Mouse (Mus musculus) heart, embryonic 11.5 days (tissue): ENCODE data around the gene Cuedc1. TPM values are rescaled to one million over a fixed set of nuclear protein-coding genes. Genes with fewer than 3 reads are reported as not detected.

Experiments used
- ATAC-seq: fragments of 200-750 bp; cut with Nextera tagmentation; replicated peaks from 2 replicates; pipeline ENCODE4 v1.8.0; 2017; ENCODE audit warnings: moderate library complexity; ENCODE audit not compliant: insufficient number of reproducible peaks, low FRiP score, low TSS enrichment
- H3K27ac ChIP-seq: fragments of 300-500 bp; sonication (generic); 2 replicates; pipeline ENCODE4 v1.5.1; 2014; ENCODE audit warnings: mild to moderate bottlenecking, low read depth, low read length
- H3K27me3 ChIP-seq: fragments of 300-500 bp; sonication (generic); 2 replicates; pipeline ENCODE4 v1.6.1; 2014; ENCODE audit warnings: mild to moderate bottlenecking, low read length, mixed read lengths; ENCODE audit not compliant: control insufficient read depth, insufficient read depth
- H3K36me3 ChIP-seq: fragments of 300-500 bp; sonication (generic); 2 replicates; pipeline ENCODE4 v1.6.1; 2014; ENCODE audit warnings: mild to moderate bottlenecking, low read length, moderate library complexity, mixed read lengths; ENCODE audit not compliant: control insufficient read depth, insufficient read depth
- H3K4me1 ChIP-seq: fragments of 300-500 bp; sonication (generic); 2 replicates; pipeline ENCODE4 v1.6.1; 2014; ENCODE audit warnings: low read length; ENCODE audit not compliant: control insufficient read depth, insufficient read depth
- H3K4me2 ChIP-seq: fragments of 300-500 bp; sonication (generic); 2 replicates; pipeline ENCODE4 v1.6.1; 2014; ENCODE audit warnings: mild to moderate bottlenecking, moderate library complexity
- H3K4me3 ChIP-seq: fragments of 300-500 bp; sonication (generic); 2 replicates; pipeline ENCODE4 v1.5.1; 2014; ENCODE audit warnings: low read depth, low read length
- H3K9ac ChIP-seq: fragments of 300-500 bp; sonication (generic); 2 replicates; pipeline ENCODE4 v1.6.1; 2014; ENCODE audit warnings: mild to moderate bottlenecking, low read depth, low read length, moderate library complexity
- H3K9me3 ChIP-seq: fragments of 300-500 bp; sonication (generic); replicated peaks from 2 replicates; pipeline ENCODE4 v1.6.1; 2016; ENCODE audit warnings: low read length; ENCODE audit not compliant: control insufficient read depth
- WGBS: fragments of 180-500 bp; shearing (Covaris S2); extraction: QIAGEN DNeasy Blood & Tissue Kit; methylation state at CpG from one replicate; pipeline ENCODE4 v1.1.7; 2014; ENCODE audit not compliant: insufficient replicate concordance; 5-methylcytosine and 5-hydroxymethylcytosine counted together
- polyA plus RNA-seq: library from polyadenylated mRNA; unstranded; fragments of >200 nt; fragmentation: Nextera tagmentation; extraction: Ambion mirVana; gene quantifications from 2 replicates; pipeline ENCODE4 v1.2.1, GENCODE M21; 2014

The Cuedc1 gene
- polyA plus RNA-seq, 1 experiment from 2014 or later = 11.7 TPM

GRCm38 (mm10) chr11:88154500-88154899 is 56.6 kb downstream of the Cuedc1 start:
- 55% methylated on average over 8 of the region's 8 CpGs for WGBS
- Histone ChIP-seq H3K4me3 (no peak overlapping the region), H3K36me3 (no peaks in the 10 kb centered on the region), H3K27me3 (no peaks in the 10 kb centered on the region), H3K9me3 (no peaks in the 10 kb centered on the region), H3K4me1 (peaks cover 54% of the 10 kb centered on the region), H3K4me2 (no peak overlapping the region), H3K27ac (peak overlapping the region; percentile 25), H3K9ac (no peak overlapping the region)
- no peak for ATAC-seq

- Histone ChIP-seq H3K9ac (0 out of 2 replicates have a peak overlapping the region, but pooled peaks have one; percentile 23), H3K4me2 (no peak overlapping the region), H3K27me3 (no peaks in the 10 kb centered on the region), H3K36me3 (no peaks in the 10 kb centered on the region), H3K9me3 (no peaks in the 10 kb centered on the region), H3K4me3 (no peak overlapping the region), H3K4me1 (peaks cover 64% of the 10 kb centered on the region), H3K27ac (peak overlapping the region; percentile 50)
- WGBS = 66% methylated on average over 3 of the region's 3 CpGs
- ATAC-seq = no peak
Measured at GRCm38 (mm10) chr11:88155451-88155850, 57.6 kb downstream of the Cuedc1 start.

GRCm38 (mm10) chr11:88155998-88156397 is 58.1 kb downstream of the Cuedc1 start:
- no peak for ATAC-seq
- no peak overlapping the region for H3K4me2 ChIP-seq
- 60% methylated on average over 8 of the region's 8 CpGs for WGBS
- H3K9me3 ChIP-seq = no peaks in the 10 kb centered on the region
- no peaks in the 10 kb centered on the region for H3K36me3 ChIP-seq
- peak overlapping the region; percentile 50; the same call in 1 of the 2 replicates for H3K27ac ChIP-seq
- H3K4me3 ChIP-seq = no peak overlapping the region
- H3K27me3 ChIP-seq = no peaks in the 10 kb centered on the region
- H3K9ac ChIP-seq = peak overlapping the region; percentile 23; the same call in 1 of the 2 replicates
- H3K4me1 ChIP-seq = peaks cover 68% of the 10 kb centered on the region

- 36% methylated on average over 2 of the region's 2 CpGs for WGBS
- H3K27ac ChIP-seq = peak overlapping the region; percentile 50; the same call in 1 of the 2 replicates
Measured at GRCm38 (mm10) chr11:88156403-88156802, 58.5 kb downstream of the Cuedc1 start.

GRCm38 (mm10) chr11:88158842-88159246 is 61.0 kb downstream of the Cuedc1 start:
- peak overlapping the region; percentile 73 for H3K27ac ChIP-seq
- 52% methylated on average over 5 of the region's 5 CpGs for WGBS
- no peaks in the 10 kb centered on the region for H3K9me3 ChIP-seq
- no peak overlapping the region for H3K4me3 ChIP-seq
- H3K4me2 ChIP-seq = no peak overlapping the region; the same call in 1 of the 2 replicates
- no peaks in the 10 kb centered on the region for H3K27me3 ChIP-seq
- ATAC-seq = 0 out of 2 replicates have a peak, but pooled peaks have one; percentile 15
- H3K9ac ChIP-seq = no peak overlapping the region
- no peaks in the 10 kb centered on the region for H3K36me3 ChIP-seq
- H3K4me1 ChIP-seq = peaks cover 62% of the 10 kb centered on the region

More at GRCm38 (mm10) chr11:88156403-88156802, 58.5 kb downstream of the Cuedc1 start:
- Histone ChIP-seq H3K4me3 (no peak overlapping the region), H3K9ac (peak overlapping the region; percentile 23; the same call in 1 of the 2 replicates), H3K9me3 (no peaks in the 10 kb centered on the region), H3K36me3 (no peaks in the 10 kb centered on the region), H3K4me2 (no peak overlapping the region), H3K4me1 (peaks cover 65% of the 10 kb centered on the region), H3K27me3 (no peaks in the 10 kb centered on the region)
- no peak for ATAC-seq

- Histone ChIP-seq H3K4me1 (peaks cover 59% of the 10 kb centered on the region), H3K4me2 (no peak overlapping the region; the same call in 1 of the 2 replicates), H3K27ac (peak overlapping the region; percentile 73), H3K36me3 (no peaks in the 10 kb centered on the region), H3K9ac (no peak overlapping the region), H3K27me3 (no peaks in the 10 kb centered on the region), H3K4me3 (no peak overlapping the region), H3K9me3 (no peaks in the 10 kb centered on the region)
- ATAC-seq = no peak
- 53% methylated on average over 11 of the region's 11 CpGs for WGBS
Measured at GRCm38 (mm10) chr11:88159389-88159788, 61.5 kb downstream of the Cuedc1 start.

- 56% methylated on average over 5 of the region's 5 CpGs for WGBS
- H3K9me3 ChIP-seq = no peaks in the 10 kb centered on the region
- H3K9ac ChIP-seq = no peak overlapping the region
- H3K4me3 ChIP-seq = no peak overlapping the region
- H3K27ac ChIP-seq = peak overlapping the region; percentile 91
- no peaks in the 10 kb centered on the region for H3K27me3 ChIP-seq
- no peaks in the 10 kb centered on the region for H3K36me3 ChIP-seq
- peaks cover 62% of the 10 kb centered on the region for H3K4me1 ChIP-seq
- H3K4me2 ChIP-seq = peak overlapping the region; percentile 70
- ATAC-seq = no peak
Measured at GRCm38 (mm10) chr11:88160316-88160715, 62.5 kb downstream of the Cuedc1 start.

GRCm38 (mm10) chr11:88161051-88161581 is 63.3 kb downstream of the Cuedc1 start:
- Histone ChIP-seq H3K36me3 (no peaks in the 10 kb centered on the region), H3K9me3 (no peaks in the 10 kb centered on the region), H3K27ac (peak overlapping the region; percentile 91), H3K27me3 (no peaks in the 10 kb centered on the region), H3K9ac (peak overlapping the region; percentile 71), H3K4me2 (peak overlapping the region; percentile 70), H3K4me3 (peak overlapping the region; percentile 42), H3K4me1 (peaks cover 61% of the 10 kb centered on the region)
- WGBS = 1% methylated on average over 18 of the region's 33 CpGs
- 0 out of 2 replicates have a peak, but pooled peaks have one; percentile 37 for ATAC-seq
